19 mouse cellular contexts compared by ENCODE assay signal in the genomic region with DNA sequence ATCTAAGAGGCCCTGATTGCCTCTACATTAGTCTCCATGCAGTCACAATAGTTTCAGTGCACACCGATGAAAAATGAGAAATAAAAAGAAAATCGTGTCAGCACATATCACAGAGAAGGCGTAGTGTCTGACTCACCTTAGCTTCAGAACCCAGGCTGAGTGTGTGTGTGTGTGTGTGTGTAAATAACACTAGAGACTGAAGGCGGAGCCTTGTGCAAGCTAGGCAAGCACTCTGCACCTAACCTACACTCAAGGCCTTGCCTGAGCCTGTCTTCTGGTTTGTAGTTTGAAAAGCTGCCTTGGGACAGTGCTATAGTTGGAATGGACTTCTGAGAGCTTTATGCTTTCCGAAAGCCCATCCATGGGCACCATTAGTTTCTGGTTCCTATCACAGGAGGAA.
"Had no signal": no experiment of that assay in that cellular context is flagged by ENCODE, and none has a peak within 500 bp of the region (broad histone marks: within the 10 kb centered on the region; RNA-seq: fewer than 3 reads in every experiment).

No protein-coding gene starts in this region.

- H3K9me3 ChIP-seq: liver, embryonic 12.5 days; lung, embryonic 15.5 days; midbrain, embryonic 12.5 days; neural tube, embryonic 13.5 days; neural tube, embryonic 15.5 days had no signal

- DNase-seq: lung, adult 2 months; lung, postnatal 14 days; midbrain, embryonic 14.5 days; retina, postnatal 1 day; right cerebral cortex, adult 18-20 months; right cerebral cortex, postnatal 25 days; right cerebral cortex, postnatal 4 days; spleen, adult 18-20 months; thymus, adult 18-20 months; thymus, postnatal 14 days; thymus, postnatal 36 days had no signal

- H3K4me2 ChIP-seq: liver, embryonic 12.5 days; lung, embryonic 15.5 days; midbrain, embryonic 12.5 days; neural tube, embryonic 13.5 days; neural tube, embryonic 15.5 days had no signal

- H3K27me3 ChIP-seq: liver, embryonic 12.5 days; lung, embryonic 15.5 days; midbrain, embryonic 12.5 days; neural tube, embryonic 15.5 days had no signal

- H3K27ac ChIP-seq: liver, embryonic 12.5 days; liver, embryonic 14.5 days; lung, embryonic 15.5 days; midbrain, embryonic 12.5 days; neural tube, embryonic 13.5 days; neural tube, embryonic 15.5 days had no signal

- ATAC-seq: liver, embryonic 12.5 days; midbrain, embryonic 16.5 days had no signal

- H3K9ac ChIP-seq: liver, embryonic 12.5 days; liver, embryonic 14.5 days; lung, embryonic 15.5 days; midbrain, embryonic 12.5 days; neural tube, embryonic 13.5 days; neural tube, embryonic 15.5 days had no signal

- H3K4me1 ChIP-seq: liver, embryonic 12.5 days; midbrain, embryonic 12.5 days had no signal

- H3K36me3 ChIP-seq: lung, embryonic 15.5 days; midbrain, embryonic 12.5 days; neural tube, embryonic 13.5 days; neural tube, embryonic 15.5 days had no signal

- H3K4me3 ChIP-seq: liver, embryonic 12.5 days; lung, embryonic 15.5 days; midbrain, embryonic 12.5 days; myocyte; neural tube, embryonic 13.5 days; neural tube, embryonic 15.5 days had no signal
